Mouse (Mus musculus): ENCODE data around the gene Tom1l2. TPM values are rescaled to one million over a fixed set of nuclear protein-coding genes. Genes with fewer than 3 reads are reported as not detected.

Tom1l2 gene
- polyA plus RNA-seq, 1 experiment from 2014 or later, result 26.1 TPM

DNA sequence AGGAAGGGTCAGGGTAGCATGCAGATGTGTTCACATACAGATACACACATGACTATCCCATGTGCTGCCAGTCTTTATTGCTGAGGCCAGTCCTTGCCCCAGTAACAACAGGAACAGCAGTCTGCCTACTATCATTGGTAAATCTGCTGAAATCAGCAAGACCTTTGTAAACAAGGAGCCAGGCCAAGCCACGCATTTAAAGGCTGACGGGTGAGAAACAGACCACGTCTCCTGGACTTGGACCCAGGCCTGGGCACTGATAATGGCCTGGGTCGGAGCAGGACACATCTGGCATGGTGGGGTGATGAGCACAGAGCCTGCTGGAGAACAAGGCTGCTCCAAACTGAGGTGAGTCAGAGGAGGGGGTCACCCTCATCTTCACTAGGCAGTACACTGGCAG lies 112.2 kb downstream of the Tom1l2 start:
- H3K36me3 ChIP-seq, result peaks cover 13% of the 10 kb centered on the region; the same call in 1 of the 2 replicates
- H3K9ac ChIP-seq, result no peak overlapping the region
- 61% methylated on average over 4 of the region's 4 CpGs for WGBS
- H3K4me2 ChIP-seq, result no peak overlapping the region
- no peak overlapping the region for H3K4me3 ChIP-seq
- H3K27me3 ChIP-seq, result no peaks in the 10 kb centered on the region
- no peaks in the 10 kb centered on the region for H3K4me1 ChIP-seq
- no peaks in the 10 kb centered on the region for H3K9me3 ChIP-seq
- H3K27ac ChIP-seq, result no peak overlapping the region
- ATAC-seq (ENCODE audit: borderline replicate concordance, extremely low read depth, low FRiP score, low TSS enrichment), result no peak

DNA sequence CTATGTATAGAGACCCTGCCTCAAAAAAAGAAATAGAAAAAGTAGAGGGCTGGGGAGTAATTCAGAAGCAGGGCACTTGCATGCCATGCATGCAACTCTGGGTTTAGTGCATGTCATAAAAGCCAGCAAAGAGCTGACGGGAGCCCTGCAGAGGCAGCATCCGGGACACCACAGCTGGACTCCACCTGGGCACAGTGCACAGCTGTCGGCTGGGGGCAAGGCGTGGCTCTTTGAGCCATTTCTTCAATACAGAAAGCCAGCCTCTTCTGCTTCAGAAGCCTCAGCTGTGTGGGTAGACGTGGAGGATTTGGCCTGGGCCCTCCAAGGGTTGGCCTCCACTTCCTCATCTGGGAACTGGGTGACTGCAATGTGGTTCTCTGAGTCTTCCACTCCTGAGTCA lies 117.4 kb downstream of the Tom1l2 start:
- H3K27ac ChIP-seq, result no peak overlapping the region
- peaks cover 6% of the 10 kb centered on the region; the same call in 1 of the 2 replicates for H3K36me3 ChIP-seq
- ATAC-seq (ENCODE audit: borderline replicate concordance, extremely low read depth, low FRiP score, low TSS enrichment), result no peak
- H3K9ac ChIP-seq, result no peak overlapping the region
- no peaks in the 10 kb centered on the region for H3K9me3 ChIP-seq
- H3K4me2 ChIP-seq, result no peak overlapping the region
- 83% methylated on average over 5 of the region's 5 CpGs for WGBS
- H3K4me3 ChIP-seq, result no peak overlapping the region
- H3K27me3 ChIP-seq, result no peaks in the 10 kb centered on the region
- peaks cover 25% of the 10 kb centered on the region for H3K4me1 ChIP-seq

DNA sequence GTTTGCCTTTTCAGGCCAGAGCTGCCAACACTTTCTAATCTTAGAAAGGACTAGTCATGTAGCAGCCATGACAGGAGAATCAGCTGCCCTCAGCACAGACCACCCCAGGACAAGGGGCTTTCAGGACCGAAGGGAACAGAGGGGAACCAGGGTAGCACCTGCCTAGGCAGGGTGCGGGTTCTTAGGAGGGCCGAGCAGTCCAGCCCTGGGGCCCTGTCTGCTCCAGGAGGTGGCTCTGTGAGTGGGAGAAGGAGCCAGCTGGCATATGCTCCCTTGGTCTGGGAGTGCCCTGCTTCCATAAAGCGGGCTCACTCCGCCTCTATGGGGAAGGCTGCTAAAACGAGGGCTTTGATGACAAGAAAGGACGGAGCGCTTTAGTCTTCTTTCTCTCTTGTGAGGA lies 119.5 kb downstream of the Tom1l2 start:
- no peak overlapping the region for H3K4me3 ChIP-seq
- ATAC-seq (ENCODE audit: borderline replicate concordance, extremely low read depth, low FRiP score, low TSS enrichment), result no peak
- no peaks in the 10 kb centered on the region for H3K9me3 ChIP-seq
- no peaks in the 10 kb centered on the region; the same call in 1 of the 2 replicates for H3K36me3 ChIP-seq
- 0 out of 2 replicates have a peak overlapping the region, but pooled peaks have one; percentile 16 for H3K9ac ChIP-seq
- 0 out of 2 replicates have a peak overlapping the region, but pooled peaks have one; percentile 11 for H3K27ac ChIP-seq
- H3K4me2 ChIP-seq, result no peak overlapping the region
- WGBS, result 53% methylated on average over 8 of the region's 8 CpGs
- H3K4me1 ChIP-seq, result peaks cover 46% of the 10 kb centered on the region
- H3K27me3 ChIP-seq, result no peaks in the 10 kb centered on the region

DNA sequence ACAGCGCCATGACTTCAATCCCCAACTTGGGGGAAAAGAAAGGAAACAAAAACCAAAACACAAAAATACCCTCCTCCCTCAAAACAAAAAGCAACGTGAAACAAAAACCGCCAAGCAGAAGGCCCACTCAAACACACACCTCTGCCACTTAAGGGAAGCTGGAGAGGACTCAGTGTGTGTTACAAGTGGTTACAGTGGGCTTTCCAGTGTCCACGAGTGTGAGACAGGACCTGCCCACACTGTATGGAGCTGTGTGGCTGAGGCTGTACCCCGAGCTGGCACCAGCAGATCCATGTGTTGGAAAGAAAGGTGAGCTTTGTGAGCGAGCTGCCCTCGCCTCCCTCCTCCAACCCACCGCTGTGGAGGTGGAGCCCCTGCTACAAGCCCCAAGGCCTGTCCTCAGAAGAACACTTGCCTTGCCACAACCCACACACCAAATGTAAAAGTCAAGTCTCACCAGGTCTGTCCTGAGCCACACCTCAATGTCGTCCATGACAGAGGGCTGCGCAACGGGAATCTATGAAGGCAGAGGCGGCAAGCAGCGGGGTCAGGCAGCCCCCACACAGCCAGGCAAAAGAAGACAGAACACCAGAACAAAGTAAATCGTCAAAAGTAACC lies 120.2 kb downstream of the Tom1l2 start:
- Histone ChIP-seq H3K9me3 (no peaks in the 10 kb centered on the region), H3K4me3 (no peak overlapping the region), H3K4me2 (no peak overlapping the region), H3K27ac (peak overlapping the region; percentile 37; the same call in 1 of the 2 replicates), H3K27me3 (no peaks in the 10 kb centered on the region), H3K36me3 (no peaks in the 10 kb centered on the region; the same call in 1 of the 2 replicates), H3K4me1 (peaks cover 48% of the 10 kb centered on the region), H3K9ac (0 out of 2 replicates have a peak overlapping the region, but pooled peaks have one; percentile 16)
- 54% methylated on average over 14 of the region's 14 CpGs for WGBS
- 0 out of 2 replicates have a peak, but pooled peaks have one; percentile 31 for ATAC-seq (ENCODE audit: borderline replicate concordance, extremely low read depth, low FRiP score, low TSS enrichment)

DNA sequence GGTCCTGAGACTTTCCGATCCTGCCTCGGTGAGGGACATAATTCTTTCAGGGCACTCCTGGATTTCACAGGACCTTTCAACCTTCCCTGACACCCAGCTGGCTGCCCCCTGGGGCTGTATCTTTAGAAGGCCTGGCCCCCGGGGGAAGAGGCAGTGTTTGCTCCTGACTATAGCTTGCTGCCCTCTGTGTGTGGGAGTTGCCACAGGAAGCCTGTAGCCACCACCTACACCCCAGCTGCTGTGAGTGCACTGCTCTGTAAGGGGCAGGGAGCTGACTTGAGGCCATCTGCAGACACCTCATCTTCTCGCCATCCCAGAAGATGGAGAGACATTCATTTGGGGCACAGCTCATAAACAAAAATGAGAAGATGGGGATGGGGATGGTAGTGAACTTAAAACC lies 120.8 kb downstream of the Tom1l2 start:
- no peaks in the 10 kb centered on the region for H3K27me3 ChIP-seq
- no peak overlapping the region for H3K4me2 ChIP-seq
- ATAC-seq (ENCODE audit: borderline replicate concordance, extremely low read depth, low FRiP score, low TSS enrichment), result no peak
- H3K9ac ChIP-seq, result no peak overlapping the region
- H3K4me1 ChIP-seq, result peaks cover 48% of the 10 kb centered on the region
- 30% methylated on average over 4 of the region's 4 CpGs for WGBS
- peak overlapping the region; percentile 37; the same call in 1 of the 2 replicates for H3K27ac ChIP-seq
- no peak overlapping the region for H3K4me3 ChIP-seq
- no peaks in the 10 kb centered on the region; the same call in 1 of the 2 replicates for H3K36me3 ChIP-seq
- no peaks in the 10 kb centered on the region for H3K9me3 ChIP-seq

GRCm38 (mm10) chr11:60231326-60231725 lies 121.4 kb downstream of the Tom1l2 start:
- peaks cover 48% of the 10 kb centered on the region for H3K4me1 ChIP-seq
- 0 out of 2 replicates have a peak overlapping the region, but pooled peaks have one; percentile 37 for H3K27ac ChIP-seq
- H3K36me3 ChIP-seq, result no peaks in the 10 kb centered on the region
- no peak overlapping the region for H3K9ac ChIP-seq
- WGBS, result 66% methylated on average over 3 of the region's 3 CpGs
- H3K4me3 ChIP-seq, result no peak overlapping the region
- H3K4me2 ChIP-seq, result no peak overlapping the region
- H3K9me3 ChIP-seq, result no peaks in the 10 kb centered on the region
- no peak for ATAC-seq (ENCODE audit: borderline replicate concordance, extremely low read depth, low FRiP score, low TSS enrichment)
- no peaks in the 10 kb centered on the region for H3K27me3 ChIP-seq

- Histone ChIP-seq H3K36me3 (no peaks in the 10 kb centered on the region), H3K4me3 (no peak overlapping the region), H3K9me3 (no peaks in the 10 kb centered on the region), H3K4me2 (no peak overlapping the region), H3K27ac (no peak overlapping the region), H3K4me1 (peaks cover 48% of the 10 kb centered on the region), H3K9ac (no peak overlapping the region), H3K27me3 (no peaks in the 10 kb centered on the region)
- 83% methylated on average over 7 of the region's 7 CpGs for WGBS
- ATAC-seq (ENCODE audit: borderline replicate concordance, extremely low read depth, low FRiP score, low TSS enrichment), result no peak
Observed at GRCm38 (mm10) chr11:60230512-60230911, 122.2 kb downstream of the Tom1l2 start.

DNA sequence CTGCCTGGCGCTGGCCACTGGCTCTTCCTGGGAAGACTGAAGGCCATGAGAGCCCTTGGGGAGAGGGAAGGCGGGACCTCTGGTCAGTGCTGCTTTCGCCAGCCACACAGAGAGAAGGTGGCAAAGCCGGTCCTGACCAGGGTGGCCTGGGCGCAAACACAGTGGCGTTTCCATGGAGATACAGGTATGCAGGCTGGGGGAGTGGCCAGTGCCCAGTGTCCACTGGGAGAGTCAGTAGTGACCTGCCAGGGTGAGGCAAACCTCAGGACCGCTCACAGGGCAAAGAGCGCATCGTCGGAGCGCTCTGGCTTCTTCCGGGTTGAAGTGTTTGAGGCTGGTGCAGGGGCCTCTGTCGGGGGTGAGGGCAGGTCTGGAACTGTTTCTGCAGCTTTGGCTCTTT lies 122.9 kb downstream of the Tom1l2 start:
- no peaks in the 10 kb centered on the region for H3K9me3 ChIP-seq
- WGBS, result 55% methylated on average over 13 of the region's 13 CpGs
- H3K36me3 ChIP-seq, result no peaks in the 10 kb centered on the region
- no peak overlapping the region for H3K4me3 ChIP-seq
- H3K27ac ChIP-seq, result peak overlapping the region; percentile 41; the same call in 1 of the 2 replicates
- no peak overlapping the region for H3K9ac ChIP-seq
- peaks cover 48% of the 10 kb centered on the region for H3K4me1 ChIP-seq
- 0 out of 2 replicates have a peak overlapping the region, but pooled peaks have one; percentile 18 for H3K4me2 ChIP-seq
- no peaks in the 10 kb centered on the region for H3K27me3 ChIP-seq
- 0 out of 2 replicates have a peak, but pooled peaks have one; percentile 17 for ATAC-seq (ENCODE audit: borderline replicate concordance, extremely low read depth, low FRiP score, low TSS enrichment)

DNA sequence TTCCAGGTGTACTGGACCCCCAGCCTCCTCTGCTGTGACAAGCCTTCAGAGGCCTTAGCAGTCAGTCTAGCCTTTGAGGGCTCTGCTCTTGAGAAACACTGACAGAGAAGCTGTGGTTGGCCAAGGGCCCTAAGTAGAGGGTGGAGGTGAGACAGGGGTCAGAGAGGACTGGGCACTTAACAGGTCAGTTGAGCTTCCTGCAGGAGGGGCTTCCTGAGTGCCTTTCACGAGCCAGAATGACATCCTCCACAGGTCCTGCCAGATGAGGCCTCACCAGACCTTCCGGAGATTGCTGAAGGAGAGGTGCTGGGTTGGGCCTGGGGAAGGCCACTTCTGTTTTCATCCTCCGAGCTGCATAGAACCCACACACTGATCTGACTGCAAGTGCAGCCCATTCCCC lies 124.2 kb downstream of the Tom1l2 start:
- 45% methylated on average over 3 of the region's 3 CpGs for WGBS
- no peaks in the 10 kb centered on the region for H3K9me3 ChIP-seq
- H3K4me1 ChIP-seq, result peaks cover 45% of the 10 kb centered on the region
- H3K27me3 ChIP-seq, result no peaks in the 10 kb centered on the region
- no peak overlapping the region for H3K9ac ChIP-seq
- H3K4me2 ChIP-seq, result no peak overlapping the region
- no peak for ATAC-seq (ENCODE audit: borderline replicate concordance, extremely low read depth, low FRiP score, low TSS enrichment)
- no peak overlapping the region for H3K27ac ChIP-seq
- no peak overlapping the region for H3K4me3 ChIP-seq
- no peaks in the 10 kb centered on the region for H3K36me3 ChIP-seq

GRCm38 (mm10) chr11:60225874-60226273 lies 126.8 kb downstream of the Tom1l2 start:
- Histone ChIP-seq H3K9ac (no peak overlapping the region), H3K27ac (no peak overlapping the region), H3K4me2 (no peak overlapping the region), H3K27me3 (no peaks in the 10 kb centered on the region), H3K4me1 (peaks cover 46% of the 10 kb centered on the region), H3K9me3 (no peaks in the 10 kb centered on the region), H3K36me3 (no peaks in the 10 kb centered on the region), H3K4me3 (no peak overlapping the region)
- 75% methylated on average over 1 of the region's 1 CpGs for WGBS
- no peak for ATAC-seq (ENCODE audit: borderline replicate concordance, extremely low read depth, low FRiP score, low TSS enrichment)

DNA sequence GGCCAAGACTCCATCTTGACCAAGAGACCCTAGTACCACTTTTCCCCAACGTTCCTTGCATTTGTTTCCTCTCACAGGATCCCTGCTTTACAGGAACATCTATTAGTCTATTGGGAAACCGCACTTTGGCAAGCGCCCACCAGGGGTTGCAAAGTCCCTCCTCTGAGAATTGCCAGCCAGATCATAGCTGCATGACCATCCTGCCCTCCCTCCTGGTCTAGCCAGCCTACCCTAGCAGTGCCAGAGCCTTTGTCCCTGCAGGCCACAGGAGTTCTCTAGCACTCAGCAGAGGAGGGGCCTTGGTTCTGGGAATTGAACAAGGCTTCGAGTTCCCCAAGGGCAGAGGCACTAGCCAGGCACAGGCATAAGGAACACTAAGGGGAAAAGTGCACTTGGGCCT lies 128.0 kb downstream of the Tom1l2 start:
- H3K36me3 ChIP-seq, result no peaks in the 10 kb centered on the region
- no peak overlapping the region for H3K9ac ChIP-seq
- H3K4me1 ChIP-seq, result peaks cover 41% of the 10 kb centered on the region
- WGBS, result 57% methylated on average over 4 of the region's 4 CpGs
- no peaks in the 10 kb centered on the region for H3K27me3 ChIP-seq
- H3K4me3 ChIP-seq, result no peak overlapping the region
- no peak for ATAC-seq (ENCODE audit: borderline replicate concordance, extremely low read depth, low FRiP score, low TSS enrichment)
- no peak overlapping the region for H3K27ac ChIP-seq
- no peaks in the 10 kb centered on the region for H3K9me3 ChIP-seq
- no peak overlapping the region for H3K4me2 ChIP-seq

GRCm38 (mm10) chr11:60222469-60223236 lies 130.1 kb downstream of the Tom1l2 start, which contains the start of gene Srebf1:
Gene Srebf1, minus strand, starts transcription at chr11:60222581.
- Histone ChIP-seq H3K4me2 (peak within 1 kb of the TSS; percentile 86), H3K36me3 (0 out of 2 replicates have a peak, but pooled peaks cover 1% of the 10 kb centered on the region), H3K27ac (peak within 1 kb of the TSS; percentile 82), H3K4me1 (peaks cover 39% of the 10 kb centered on the region), H3K27me3 (no peaks in the 10 kb centered on the region), H3K9ac (peak within 1 kb of the TSS; percentile 17), H3K4me3 (peak within 1 kb of the TSS; percentile 44), H3K9me3 (no peaks in the 10 kb centered on the region)
- ATAC-seq (ENCODE audit: borderline replicate concordance, extremely low read depth, low FRiP score, low TSS enrichment), result peak; percentile 65
- WGBS, result 5% methylated on average over 46 of the region's 46 CpGs
